Mouse (Mus musculus) kidney, embryonic 16.5 days (tissue): ENCODE measurements around the gene Ctu2. TPM values are rescaled to one million over a fixed set of nuclear protein-coding genes. Genes with fewer than 3 reads are reported as not detected.
A peak's percentile ranks its signal among the peaks of the same experiment; 100 is the strongest.

Experiments used
- ATAC-seq: fragments of 200-750 bp; cut with Nextera tagmentation; 2 replicates; pipeline ENCODE4 v1.8.0; 2017; ENCODE audit warnings: moderate TSS enrichment; ENCODE audit not compliant: low FRiP score, low TSS enrichment
- H3K27ac ChIP-seq: fragments of 300-500 bp; sonication (generic); 2 replicates; pipeline ENCODE4 v1.5.1; 2014; ENCODE audit warnings: low read length
- H3K27me3 ChIP-seq: fragments of 300-500 bp; sonication (generic); 2 replicates; pipeline ENCODE4 v1.6.1; 2014; ENCODE audit warnings: low read length, control low read depth, mixed read lengths; ENCODE audit not compliant: insufficient read depth
- H3K36me3 ChIP-seq: fragments of 300-500 bp; sonication (generic); 2 replicates; pipeline ENCODE4 v1.6.1; 2014; ENCODE audit warnings: low read length, control low read depth, mixed read lengths; ENCODE audit not compliant: insufficient read depth
- H3K4me1 ChIP-seq: fragments of 300-500 bp; sonication (generic); 2 replicates; pipeline ENCODE4 v1.6.1; 2014; ENCODE audit warnings: low read length, control low read depth, mixed read lengths; ENCODE audit not compliant: insufficient read depth
- H3K4me2 ChIP-seq: fragments of 300-500 bp; sonication (generic); replicated peaks from 2 replicates; pipeline ENCODE4 v1.6.1; 2014; ENCODE audit warnings: low read depth, low read length
- H3K4me3 ChIP-seq: fragments of 300-500 bp; sonication (generic); 2 replicates; pipeline ENCODE4 v1.5.1; 2014; ENCODE audit warnings: mild to moderate bottlenecking, low read length
- H3K9ac ChIP-seq: fragments of 300-500 bp; sonication (generic); replicated peaks from 2 replicates; pipeline ENCODE4 v1.6.1; 2014; ENCODE audit warnings: low read length
- H3K9me3 ChIP-seq: fragments of 300-500 bp; sonication (generic); 2 replicates; pipeline ENCODE4 v1.6.1; 2016; ENCODE audit warnings: low read length, control low read depth
- whole genome bisulfite sequencing: fragments of 180-500 bp; shearing (Covaris S2); extraction: QIAGEN DNeasy Blood & Tissue Kit; methylation state at CpG from one replicate; pipeline ENCODE4 v1.1.7; 2014; 5-methylcytosine and 5-hydroxymethylcytosine counted together
- polyA plus RNA-seq: library from polyadenylated mRNA; unstranded; fragments of >200 nt; fragmentation: Nextera tagmentation; extraction: Ambion mirVana; gene quantifications from 2 replicates; pipeline ENCODE4 v1.2.1, GENCODE M21; 2015

Gene Ctu2
- polyA plus RNA-seq, 1 experiment from 2014 or later, result 46.5 TPM

DNA sequence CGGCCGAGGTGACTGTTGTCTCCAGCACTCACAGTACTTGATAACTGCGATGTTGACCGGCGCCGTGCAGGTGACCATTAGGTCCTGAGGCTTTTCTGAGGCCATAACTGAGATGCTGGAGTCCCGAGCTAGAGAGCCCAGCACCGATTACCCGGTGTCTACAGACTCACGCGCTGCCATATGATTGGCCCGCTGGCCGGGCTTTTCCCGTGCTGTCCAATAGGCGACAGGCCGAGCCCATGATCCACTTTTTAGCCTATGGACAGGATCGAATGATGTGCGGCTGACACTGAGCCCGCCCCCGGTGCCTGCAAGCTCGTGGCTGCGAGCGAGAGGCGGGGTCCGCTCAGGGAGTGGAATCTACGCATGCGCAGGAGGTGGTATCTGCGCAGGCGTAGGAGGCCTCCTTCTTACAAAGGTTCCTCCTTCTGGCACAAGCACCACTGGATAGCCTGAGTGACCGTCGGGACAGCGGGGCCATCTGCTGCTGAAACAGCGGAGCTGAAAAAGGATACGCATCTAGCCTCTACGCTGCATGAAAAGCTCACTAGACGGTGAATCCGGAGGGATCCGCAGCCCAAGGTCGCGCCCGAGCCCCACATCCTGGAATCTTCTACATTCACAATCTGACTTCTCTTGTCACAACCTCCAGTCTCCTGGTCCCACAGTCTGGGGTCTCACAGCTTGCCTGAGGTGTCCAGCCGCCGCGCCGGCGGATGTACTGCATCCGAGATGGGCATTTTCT is 32.5 kb upstream of the Ctu2 start, which contains the start of gene Mvd:
TSS of gene Mvd (minus strand) at position 161 of the 745 bp plus-strand sequence.
- peak within 1 kb of the TSS; percentile 80 for H3K4me3 ChIP-seq
- H3K27me3 ChIP-seq, result no peaks in the 10 kb centered on the region
- no peaks in the 10 kb centered on the region for H3K9me3 ChIP-seq
- H3K4me1 ChIP-seq, result peaks cover 15% of the 10 kb centered on the region
- under 1% methylated on average over 47 of the region's 47 CpGs for WGBS
- H3K4me2 ChIP-seq, result peak within 1 kb of the TSS; percentile 84
- H3K36me3 ChIP-seq, result no peaks in the 10 kb centered on the region; the same call in 1 of the 2 replicates
- ATAC-seq, result peak; percentile 98
- H3K9ac ChIP-seq, result peak within 1 kb of the TSS; percentile 81
- H3K27ac ChIP-seq, result peak within 1 kb of the TSS; percentile 98

DNA sequence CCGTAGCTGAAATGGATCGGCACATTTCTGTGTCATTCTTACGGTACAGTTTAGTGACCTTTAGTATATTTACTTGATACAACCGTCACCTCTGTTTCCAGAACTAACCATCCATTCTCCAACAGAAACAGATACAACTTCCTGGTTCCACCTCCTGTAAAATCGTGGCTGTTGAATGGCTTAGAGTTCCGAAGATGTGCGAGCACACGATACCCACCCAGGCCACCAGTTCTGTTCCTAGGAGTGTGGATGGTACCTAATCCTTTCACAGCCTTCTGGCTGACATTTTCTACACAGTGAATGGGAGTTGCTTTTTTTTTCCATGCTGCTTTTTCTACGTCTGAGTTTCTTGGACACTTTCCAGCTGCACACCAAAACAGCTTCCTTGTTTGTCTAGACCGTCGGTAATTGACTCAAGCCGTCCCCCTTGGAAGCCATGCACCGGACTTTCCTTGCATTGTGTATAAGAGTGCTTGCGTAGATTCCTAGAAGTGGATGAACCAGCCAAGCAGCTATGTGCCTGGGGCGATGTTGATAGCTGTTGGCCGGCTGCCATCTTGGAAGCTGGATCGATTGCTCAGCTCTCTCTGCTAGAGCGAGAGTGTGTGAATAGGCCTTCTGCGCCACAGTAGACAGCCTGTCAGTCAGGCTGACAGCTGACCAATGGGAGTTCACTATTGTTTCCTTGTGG is 31.7 kb upstream of the Ctu2 start:
- Histone ChIP-seq H3K9me3 (no peaks in the 10 kb centered on the region), H3K36me3 (no peaks in the 10 kb centered on the region; the same call in 1 of the 2 replicates), H3K9ac (peak overlapping the region; percentile 81), H3K4me3 (peak overlapping the region; percentile 80), H3K27ac (peak overlapping the region; percentile 98), H3K4me2 (peak overlapping the region; percentile 79), H3K4me1 (peaks cover 15% of the 10 kb centered on the region), H3K27me3 (no peaks in the 10 kb centered on the region)
- ATAC-seq, result no peak
- WGBS, result 14% methylated on average over 19 of the region's 19 CpGs

DNA sequence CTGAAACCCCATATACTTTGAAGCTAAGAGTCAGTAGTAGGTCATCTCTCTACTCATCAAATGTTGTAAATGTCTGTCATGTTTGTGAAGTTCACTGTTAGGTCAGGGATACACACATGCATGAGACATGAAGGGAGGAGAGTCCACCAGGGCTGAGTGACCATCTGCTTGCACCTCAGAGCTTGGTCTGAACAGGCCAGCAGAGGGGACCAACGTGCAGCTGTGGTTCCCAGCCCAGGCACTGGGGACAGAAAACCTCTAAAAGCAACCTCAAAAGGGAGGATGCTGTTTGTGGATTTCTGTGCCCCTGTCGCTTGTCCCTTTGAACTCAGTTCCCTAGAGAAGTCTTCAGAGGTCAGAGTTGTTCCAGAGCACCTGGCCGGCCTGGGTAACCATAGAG is 30.7 kb upstream of the Ctu2 start:
- H3K4me2 ChIP-seq, result peak overlapping the region; percentile 79; the same call in 1 of the 2 replicates
- no peaks in the 10 kb centered on the region for H3K27me3 ChIP-seq
- no peak overlapping the region for H3K27ac ChIP-seq
- H3K9ac ChIP-seq, result no peak overlapping the region
- no peak for ATAC-seq
- no peaks in the 10 kb centered on the region for H3K9me3 ChIP-seq
- WGBS, result 61% methylated on average over 3 of the region's 3 CpGs
- no peaks in the 10 kb centered on the region for H3K36me3 ChIP-seq
- H3K4me1 ChIP-seq, result peaks cover 15% of the 10 kb centered on the region
- no peak overlapping the region for H3K4me3 ChIP-seq

DNA sequence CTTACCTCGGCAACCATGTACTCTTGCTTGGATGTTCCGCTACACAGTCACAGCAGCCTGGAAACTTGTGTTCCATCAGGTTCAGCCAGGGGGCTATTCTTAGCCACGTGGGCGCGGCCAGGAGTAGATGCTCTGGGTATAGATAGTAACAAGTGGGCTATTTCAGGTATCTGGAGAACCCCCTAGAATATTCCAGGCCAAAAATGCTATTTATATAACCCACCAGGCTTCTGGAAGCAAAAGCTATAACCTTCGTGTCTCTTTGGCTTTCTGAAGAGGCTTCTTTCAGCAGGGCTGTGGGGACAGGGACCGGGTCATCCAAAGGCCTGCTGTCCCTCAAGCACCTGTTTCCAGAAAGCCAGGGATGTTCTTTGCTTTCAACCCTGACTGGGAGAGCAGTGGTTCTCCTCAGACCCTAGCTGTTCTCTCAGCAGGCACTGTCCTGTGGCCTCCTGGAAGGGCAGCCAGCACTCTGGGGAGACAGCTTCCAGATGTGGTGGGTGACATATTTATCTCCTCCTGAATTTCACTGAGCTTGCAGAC is 24.7 kb upstream of the Ctu2 start:
- no peaks in the 10 kb centered on the region for H3K4me1 ChIP-seq
- H3K27me3 ChIP-seq, result no peaks in the 10 kb centered on the region
- no peak overlapping the region for H3K4me2 ChIP-seq
- no peak overlapping the region for H3K9ac ChIP-seq
- no peaks in the 10 kb centered on the region for H3K9me3 ChIP-seq
- ATAC-seq, result no peak
- WGBS, result 69% methylated on average over 7 of the region's 7 CpGs
- H3K36me3 ChIP-seq, result no peaks in the 10 kb centered on the region
- H3K27ac ChIP-seq, result no peak overlapping the region
- H3K4me3 ChIP-seq, result no peak overlapping the region

DNA sequence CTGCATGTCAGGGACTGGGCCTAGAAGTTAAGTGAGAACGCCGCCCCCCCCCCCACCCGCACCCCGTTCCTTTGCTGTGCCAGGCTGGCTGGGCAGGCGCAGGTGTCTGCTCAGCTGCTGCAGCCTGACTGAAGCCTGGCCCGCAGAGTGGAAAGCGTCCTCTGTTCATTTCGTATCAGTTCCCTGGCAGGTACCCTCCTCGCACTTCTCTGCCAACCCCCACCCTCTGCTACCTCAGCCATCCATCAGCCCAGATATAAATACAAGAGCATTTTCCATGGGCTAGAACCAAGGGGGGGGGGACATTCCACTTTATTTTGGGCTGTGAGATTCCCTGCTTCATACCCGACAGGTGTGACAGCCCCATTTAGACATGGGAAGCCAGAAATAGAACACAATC is 23.8 kb upstream of the Ctu2 start:
- WGBS, result 91% methylated on average over 10 of the region's 10 CpGs
- no peaks in the 10 kb centered on the region for H3K9me3 ChIP-seq
- no peak overlapping the region for H3K27ac ChIP-seq
- H3K36me3 ChIP-seq, result no peaks in the 10 kb centered on the region
- no peak overlapping the region for H3K9ac ChIP-seq
- H3K4me2 ChIP-seq, result no peak overlapping the region
- no peaks in the 10 kb centered on the region for H3K4me1 ChIP-seq
- ATAC-seq, result no peak
- H3K27me3 ChIP-seq, result no peaks in the 10 kb centered on the region; the same call in 1 of the 2 replicates
- no peak overlapping the region for H3K4me3 ChIP-seq

DNA sequence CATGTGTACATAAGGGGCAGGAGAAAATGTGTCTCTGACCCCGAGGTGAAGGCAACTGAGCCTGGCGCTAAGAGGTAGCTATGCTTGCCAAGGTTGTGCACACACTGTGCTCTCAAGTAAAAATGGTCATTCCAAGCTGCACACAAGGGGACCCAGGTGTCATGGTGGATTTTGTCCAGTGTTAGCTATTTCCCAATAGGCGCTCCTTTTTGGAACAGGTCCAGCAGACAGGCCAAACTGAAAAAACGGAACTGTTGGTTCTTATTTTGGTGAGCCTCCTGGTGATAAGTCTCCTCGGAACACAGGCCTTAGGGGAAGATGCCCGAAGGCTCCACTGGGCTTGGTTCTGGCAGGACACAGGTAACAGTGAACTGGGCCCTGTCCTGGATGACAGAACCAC is 21.5 kb upstream of the Ctu2 start:
- 89% methylated on average over 6 of the region's 6 CpGs for WGBS
- no peak overlapping the region for H3K27ac ChIP-seq
- ATAC-seq, result no peak
- no peaks in the 10 kb centered on the region for H3K36me3 ChIP-seq
- no peaks in the 10 kb centered on the region for H3K4me1 ChIP-seq
- H3K9me3 ChIP-seq, result no peaks in the 10 kb centered on the region
- H3K9ac ChIP-seq, result no peak overlapping the region
- no peak overlapping the region for H3K4me2 ChIP-seq
- peaks cover 19% of the 10 kb centered on the region for H3K27me3 ChIP-seq
- no peak overlapping the region for H3K4me3 ChIP-seq

DNA sequence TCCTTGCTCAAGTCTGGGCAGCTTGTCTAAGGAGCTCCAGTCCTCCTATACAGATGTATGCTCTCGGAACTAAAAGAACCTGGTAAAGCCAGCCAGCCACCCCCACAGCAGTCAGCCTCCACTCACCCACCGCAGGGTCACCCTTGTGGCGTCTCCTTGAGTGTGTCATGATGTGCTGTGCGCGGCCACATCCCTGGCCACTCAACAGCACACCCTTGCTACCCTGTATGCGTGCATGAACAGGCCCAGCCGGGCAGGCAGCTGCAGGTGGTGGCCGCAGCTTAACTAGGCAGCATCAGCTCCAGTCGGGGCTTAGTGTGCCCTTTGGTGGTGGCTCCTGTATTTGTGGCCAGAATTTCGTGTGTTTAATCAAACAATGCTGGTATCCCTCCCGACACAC is 18.8 kb upstream of the Ctu2 start:
- ATAC-seq, result no peak
- Histone ChIP-seq H3K4me1 (peaks cover 14% of the 10 kb centered on the region), H3K4me3 (no peak overlapping the region), H3K4me2 (no peak overlapping the region), H3K27me3 (peaks cover 46% of the 10 kb centered on the region), H3K9ac (no peak overlapping the region), H3K9me3 (no peaks in the 10 kb centered on the region), H3K36me3 (no peaks in the 10 kb centered on the region), H3K27ac (no peak overlapping the region)
- WGBS, result 77% methylated on average over 11 of the region's 11 CpGs

DNA sequence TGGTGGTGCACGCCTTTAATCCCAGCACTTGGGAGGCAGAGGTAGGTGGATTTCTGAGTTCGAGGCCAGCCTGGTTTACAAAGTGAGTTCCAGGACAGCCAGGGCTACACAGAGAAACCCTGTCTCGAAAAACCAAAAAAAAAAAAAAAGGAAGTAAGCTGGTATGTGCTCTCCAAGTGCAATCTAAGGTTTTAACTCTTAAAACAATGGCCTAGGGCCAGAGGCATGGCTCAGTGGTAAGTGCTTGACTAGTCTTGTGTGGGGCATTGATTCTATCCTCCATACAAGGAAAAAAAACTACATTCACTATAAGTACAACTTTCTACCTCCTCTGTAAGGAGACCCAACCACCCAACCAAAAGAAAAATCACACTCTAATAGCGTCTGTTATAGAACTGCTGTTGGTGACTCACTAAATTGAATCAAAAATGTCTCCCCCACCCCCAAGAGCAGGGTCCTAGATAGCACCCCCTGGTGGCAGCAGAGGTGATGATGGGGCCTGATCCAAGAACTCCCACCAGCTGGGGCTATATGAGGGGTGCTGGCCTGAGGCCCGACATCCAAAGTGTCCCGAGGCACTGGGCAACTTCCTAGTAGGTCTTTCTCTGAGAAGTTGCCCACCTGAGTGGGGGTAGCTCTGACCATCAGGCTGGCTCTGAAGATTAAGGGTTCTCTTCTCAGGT is 16.6 kb upstream of the Ctu2 start:
- Histone ChIP-seq H3K4me2 (no peak overlapping the region), H3K27me3 (peaks cover 55% of the 10 kb centered on the region)
- WGBS, result 52% methylated on average over 6 of the region's 6 CpGs

DNA sequence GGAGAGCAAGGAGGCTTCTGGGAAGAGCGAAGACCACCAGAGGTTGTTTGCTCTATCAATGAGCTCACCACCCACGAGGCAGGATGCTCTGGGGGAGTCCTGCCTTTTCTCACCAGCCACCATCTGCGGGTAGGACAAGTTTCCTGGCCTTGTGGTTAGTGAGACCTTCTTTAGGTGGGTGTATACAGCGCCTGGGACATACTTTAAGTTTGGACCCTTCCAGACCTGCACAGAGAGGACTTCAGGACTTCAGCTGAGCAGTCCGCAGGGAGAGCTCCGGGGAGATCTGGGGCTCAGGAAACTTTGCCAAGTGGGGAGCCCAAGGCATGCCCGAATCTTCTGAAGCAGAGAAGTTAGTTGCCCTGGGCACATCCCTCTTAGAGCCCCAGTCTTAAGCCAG is 16.0 kb upstream of the Ctu2 start:
- Histone ChIP-seq H3K9me3 (no peaks in the 10 kb centered on the region; the same call in 1 of the 2 replicates), H3K27me3 (peaks cover 55% of the 10 kb centered on the region), H3K4me1 (peaks cover 14% of the 10 kb centered on the region), H3K36me3 (no peaks in the 10 kb centered on the region), H3K4me3 (peak overlapping the region; percentile 38), H3K9ac (peak overlapping the region; percentile 53), H3K4me2 (peak overlapping the region; percentile 58), H3K27ac (no peak overlapping the region)
- 0 out of 2 replicates have a peak, but pooled peaks have one; percentile 13 for ATAC-seq
- 23% methylated on average over 7 of the region's 7 CpGs for WGBS

More for the DNA sequence above, 16.6 kb upstream of the Ctu2 start:
- Histone ChIP-seq H3K27ac (no peak overlapping the region), H3K9ac (no peak overlapping the region), H3K36me3 (no peaks in the 10 kb centered on the region), H3K4me1 (peaks cover 14% of the 10 kb centered on the region), H3K4me3 (no peak overlapping the region), H3K9me3 (no peaks in the 10 kb centered on the region; the same call in 1 of the 2 replicates)
- no peak for ATAC-seq
